Mouse (Mus musculus) intestine, embryonic 16.5 days (tissue): ENCODE results near the gene Gucy2f. TPM values are rescaled to one million over a fixed set of nuclear protein-coding genes. Genes with fewer than 3 reads are reported as not detected.

Source experiments
- ATAC-seq: fragments of 200-750 bp; cut with Nextera tagmentation; 2 replicates; pipeline ENCODE4 v1.8.0; 2017; ENCODE audit warnings: moderate TSS enrichment, moderate library complexity
- H3K27ac ChIP-seq: fragments of 300-500 bp; sonication (generic); 2 replicates; pipeline ENCODE4 v1.5.1; 2014; ENCODE audit warnings: mild to moderate bottlenecking, low read length
- H3K27me3 ChIP-seq: fragments of 300-500 bp; sonication (generic); replicated peaks from 2 replicates; pipeline ENCODE4 v1.6.1; 2014; ENCODE audit warnings: low read length, control low read depth, mixed read lengths; ENCODE audit not compliant: control insufficient read depth, insufficient read depth
- H3K36me3 ChIP-seq: fragments of 300-500 bp; sonication (generic); 2 replicates; pipeline ENCODE4 v1.6.1; 2014; ENCODE audit warnings: low read length, control low read depth; ENCODE audit not compliant: control insufficient read depth, insufficient read depth
- H3K4me1 ChIP-seq: fragments of 300-500 bp; sonication (generic); 2 replicates; pipeline ENCODE4 v1.6.1; 2014; ENCODE audit warnings: low read length, control low read depth, mixed read lengths; ENCODE audit not compliant: control insufficient read depth, insufficient read depth
- H3K4me2 ChIP-seq: fragments of 300-500 bp; sonication (generic); 2 replicates; pipeline ENCODE4 v1.6.1; 2014; ENCODE audit warnings: low read depth, low read length, control low read depth
- H3K4me3 ChIP-seq: fragments of 300-500 bp; sonication (generic); 2 replicates; pipeline ENCODE4 v1.5.1; 2014; ENCODE audit warnings: mild to moderate bottlenecking, low read length
- H3K9ac ChIP-seq: fragments of 300-500 bp; sonication (generic); 2 replicates; pipeline ENCODE4 v1.6.1; 2014; ENCODE audit warnings: low read depth, low read length
- H3K9me3 ChIP-seq: fragments of 300-500 bp; sonication (generic); 2 replicates; pipeline ENCODE4 v1.6.1; 2016; ENCODE audit warnings: low read length, control low read depth; ENCODE audit not compliant: control insufficient read depth
- WGBS: fragments of 180-500 bp; shearing (Covaris S2); extraction: QIAGEN DNeasy Blood & Tissue Kit; methylation state at CpG from one replicate; pipeline ENCODE4 v1.1.7; 2014; 5-methylcytosine and 5-hydroxymethylcytosine counted together
- polyA plus RNA-seq: library from polyadenylated mRNA; unstranded; fragments of >200 nt; fragmentation: Nextera tagmentation; extraction: Ambion mirVana; gene quantifications from 2 replicates; pipeline ENCODE4 v1.2.1, GENCODE M21; 2015

The Gucy2f gene
- polyA plus RNA-seq, 1 experiment from 2014 or later: not detected

GRCm38 (mm10) chrX:142195551-142195950 is 1.2 kb downstream of the Gucy2f start:
- Histone ChIP-seq H3K4me2 (no peak overlapping the region), H3K9me3 (no peaks in the 10 kb centered on the region), H3K9ac (no peak overlapping the region), H3K27me3 (no peaks in the 10 kb centered on the region), H3K4me3 (no peak overlapping the region), H3K36me3 (no peaks in the 10 kb centered on the region), H3K27ac (no peak overlapping the region), H3K4me1 (no peaks in the 10 kb centered on the region)
- WGBS: 76% methylated on average over 1 of the region's 1 CpGs
- ATAC-seq: no peak

- Histone ChIP-seq H3K27me3 (no peaks in the 10 kb centered on the region), H3K4me1 (no peaks in the 10 kb centered on the region), H3K27ac (no peak overlapping the region), H3K4me3 (no peak overlapping the region), H3K9me3 (no peaks in the 10 kb centered on the region), H3K4me2 (no peak overlapping the region), H3K36me3 (no peaks in the 10 kb centered on the region), H3K9ac (no peak overlapping the region)
- no peak for ATAC-seq
- 72% methylated on average over 6 of the region's 6 CpGs for WGBS
Measured at GRCm38 (mm10) chrX:142194420-142194819, 2.3 kb downstream of the Gucy2f start.

GRCm38 (mm10) chrX:142190355-142190754 is 6.4 kb downstream of the Gucy2f start:
- H3K27ac ChIP-seq: no peak overlapping the region
- no peaks in the 10 kb centered on the region for H3K9me3 ChIP-seq
- no peak overlapping the region for H3K9ac ChIP-seq
- ATAC-seq: no peak
- H3K36me3 ChIP-seq: no peaks in the 10 kb centered on the region
- H3K4me1 ChIP-seq: no peaks in the 10 kb centered on the region
- no peak overlapping the region for H3K4me2 ChIP-seq
- WGBS: 65% methylated on average over 2 of the region's 2 CpGs
- no peaks in the 10 kb centered on the region for H3K27me3 ChIP-seq
- no peak overlapping the region for H3K4me3 ChIP-seq

GRCm38 (mm10) chrX:142189023-142189703 is 7.6 kb downstream of the Gucy2f start:
- H3K27me3 ChIP-seq: no peaks in the 10 kb centered on the region
- H3K4me3 ChIP-seq: no peak overlapping the region
- 0 out of 2 replicates have a peak, but pooled peaks have one; percentile 18 for ATAC-seq
- no peak overlapping the region for H3K27ac ChIP-seq
- H3K9ac ChIP-seq: no peak overlapping the region
- no peaks in the 10 kb centered on the region for H3K36me3 ChIP-seq
- WGBS: 31% methylated on average over 22 of the region's 22 CpGs
- no peaks in the 10 kb centered on the region for H3K9me3 ChIP-seq
- H3K4me1 ChIP-seq: no peaks in the 10 kb centered on the region
- H3K4me2 ChIP-seq: no peak overlapping the region

GRCm38 (mm10) chrX:142182026-142182425 is 14.7 kb downstream of the Gucy2f start:
- no peak overlapping the region for H3K27ac ChIP-seq
- H3K36me3 ChIP-seq: no peaks in the 10 kb centered on the region
- 0 out of 2 replicates have a peak, but pooled peaks cover 2% of the 10 kb centered on the region for H3K27me3 ChIP-seq
- H3K4me2 ChIP-seq: no peak overlapping the region
- H3K9ac ChIP-seq: no peak overlapping the region
- ATAC-seq: no peak
- no peaks in the 10 kb centered on the region for H3K9me3 ChIP-seq
- H3K4me3 ChIP-seq: no peak overlapping the region
- no peaks in the 10 kb centered on the region for H3K4me1 ChIP-seq
- WGBS: 50% methylated on average over 2 of the region's 2 CpGs

- no peaks in the 10 kb centered on the region for H3K9me3 ChIP-seq
- H3K36me3 ChIP-seq: no peaks in the 10 kb centered on the region
- no peaks in the 10 kb centered on the region for H3K4me1 ChIP-seq
- H3K4me3 ChIP-seq: no peak overlapping the region
- H3K27ac ChIP-seq: no peak overlapping the region
- no peak overlapping the region for H3K4me2 ChIP-seq
- 0 out of 2 replicates have a peak, but pooled peaks cover 2% of the 10 kb centered on the region for H3K27me3 ChIP-seq
- no peak overlapping the region for H3K9ac ChIP-seq
- no peak for ATAC-seq
Measured at GRCm38 (mm10) chrX:142176981-142177380, 19.8 kb downstream of the Gucy2f start.

GRCm38 (mm10) chrX:142115779-142116178 is 81.0 kb downstream of the Gucy2f start:
- no peak overlapping the region for H3K9ac ChIP-seq
- ATAC-seq: no peak
- no peaks in the 10 kb centered on the region for H3K9me3 ChIP-seq
- H3K27ac ChIP-seq: no peak overlapping the region
- H3K4me3 ChIP-seq: no peak overlapping the region
- H3K4me2 ChIP-seq: no peak overlapping the region
- H3K36me3 ChIP-seq: no peaks in the 10 kb centered on the region
- 0 out of 2 replicates have a peak, but pooled peaks cover 5% of the 10 kb centered on the region for H3K27me3 ChIP-seq
- no peaks in the 10 kb centered on the region for H3K4me1 ChIP-seq

GRCm38 (mm10) chrX:142111236-142111635 is 85.5 kb downstream of the Gucy2f start:
- H3K4me2 ChIP-seq: no peak overlapping the region
- no peak overlapping the region for H3K4me3 ChIP-seq
- no peak overlapping the region for H3K27ac ChIP-seq
- no peak overlapping the region for H3K9ac ChIP-seq
- H3K27me3 ChIP-seq: 0 out of 2 replicates have a peak, but pooled peaks cover 5% of the 10 kb centered on the region
- H3K9me3 ChIP-seq: no peaks in the 10 kb centered on the region
- ATAC-seq: no peak
- no peaks in the 10 kb centered on the region for H3K4me1 ChIP-seq
- no peaks in the 10 kb centered on the region for H3K36me3 ChIP-seq
- 76% methylated on average over 6 of the region's 6 CpGs for WGBS

- H3K27ac ChIP-seq: no peak overlapping the region
- no peak overlapping the region for H3K4me2 ChIP-seq
- H3K4me1 ChIP-seq: no peaks in the 10 kb centered on the region
- 53% methylated on average over 3 of the region's 3 CpGs for WGBS
- no peaks in the 10 kb centered on the region for H3K27me3 ChIP-seq
- no peak for ATAC-seq
- H3K4me3 ChIP-seq: no peak overlapping the region
- no peak overlapping the region for H3K9ac ChIP-seq
- H3K36me3 ChIP-seq: no peaks in the 10 kb centered on the region
- H3K9me3 ChIP-seq: no peaks in the 10 kb centered on the region
Measured at GRCm38 (mm10) chrX:142096904-142097303, 99.8 kb downstream of the Gucy2f start.

GRCm38 (mm10) chrX:142095579-142095978 is 101.2 kb downstream of the Gucy2f start:
- Histone ChIP-seq H3K4me1 (no peaks in the 10 kb centered on the region), H3K9ac (no peak overlapping the region), H3K27ac (no peak overlapping the region), H3K4me3 (no peak overlapping the region), H3K27me3 (no peaks in the 10 kb centered on the region), H3K4me2 (no peak overlapping the region), H3K9me3 (no peaks in the 10 kb centered on the region), H3K36me3 (no peaks in the 10 kb centered on the region)
- 86% methylated on average over 5 of the region's 5 CpGs for WGBS
- ATAC-seq: no peak
